Mouse (Mus musculus): Measurements from ENCODE around the gene Ucp3.

Gene Ucp3

GRCm38 (mm10) chr7:100472777-100473176 is at the start of gene Ucp3:
Gene Ucp3, plus strand, starts transcription at chr7:100472990.
- DNase-seq (ENCODE audit: low read depth, low spot score), result no peak

GRCm38 (mm10) chr7:100425795-100426194 is 47.0 kb upstream of the Ucp3 start:
- DNase-seq (ENCODE audit: low read depth, low spot score), result no peak

GRCm38 (mm10) chr7:100429102-100429501 is 43.7 kb upstream of the Ucp3 start:
- DNase-seq (ENCODE audit: low read depth, low spot score), result no peak

- no peak for DNase-seq (ENCODE audit: low read depth, low spot score)
These were observed 42.9 kb upstream of the Ucp3 start for GRCm38 (mm10) chr7:100429911-100430310.

- no peak for DNase-seq (ENCODE audit: low read depth, low spot score)
These were observed 41.7 kb upstream of the Ucp3 start for GRCm38 (mm10) chr7:100431103-100431502.

- no peak for DNase-seq (ENCODE audit: low read depth, low spot score)
These were observed 39.5 kb upstream of the Ucp3 start for GRCm38 (mm10) chr7:100433295-100433694.

- no peak for DNase-seq (ENCODE audit: low read depth, low spot score)
These were observed 29.1 kb upstream of the Ucp3 start for GRCm38 (mm10) chr7:100443728-100444127.

- DNase-seq (ENCODE audit: low read depth, low spot score), result peak; percentile 65
These were observed 26.5 kb upstream of the Ucp3 start for GRCm38 (mm10) chr7:100446271-100446670.

- DNase-seq (ENCODE audit: low read depth, low spot score), result no peak
These were observed 24.3 kb upstream of the Ucp3 start for GRCm38 (mm10) chr7:100448530-100448929.

- DNase-seq (ENCODE audit: low read depth, low spot score), result no peak
These were observed 23.8 kb upstream of the Ucp3 start for GRCm38 (mm10) chr7:100448985-100449384.

GRCm38 (mm10) chr7:100458153-100458552 is 14.6 kb upstream of the Ucp3 start:
- DNase-seq (ENCODE audit: low read depth, low spot score), result no peak

- DNase-seq (ENCODE audit: low read depth, low spot score), result no peak
These were observed 12.9 kb upstream of the Ucp3 start for GRCm38 (mm10) chr7:100459862-100460261.

GRCm38 (mm10) chr7:100461621-100462151 is 11.1 kb upstream of the Ucp3 start:
- DNase-seq (ENCODE audit: low read depth, low spot score), result peak; percentile 88

GRCm38 (mm10) chr7:100463194-100463593 is 9.6 kb upstream of the Ucp3 start:
- DNase-seq (ENCODE audit: low read depth, low spot score), result no peak

GRCm38 (mm10) chr7:100463757-100464156 is 9.0 kb upstream of the Ucp3 start:
- DNase-seq (ENCODE audit: low read depth, low spot score), result no peak

- no peak for DNase-seq (ENCODE audit: low read depth, low spot score)
These were observed 8.5 kb upstream of the Ucp3 start for GRCm38 (mm10) chr7:100464248-100464647.

GRCm38 (mm10) chr7:100465248-100465647 is 7.5 kb upstream of the Ucp3 start:
- DNase-seq (ENCODE audit: low read depth, low spot score), result no peak

GRCm38 (mm10) chr7:100465656-100466309 is 7.0 kb upstream of the Ucp3 start:
- no peak for DNase-seq (ENCODE audit: low read depth, low spot score)

GRCm38 (mm10) chr7:100466781-100467510 is 5.8 kb upstream of the Ucp3 start:
- DNase-seq (ENCODE audit: low read depth, low spot score), result no peak

GRCm38 (mm10) chr7:100468761-100469160 is 4.0 kb upstream of the Ucp3 start:
- no peak for DNase-seq (ENCODE audit: low read depth, low spot score)

GRCm38 (mm10) chr7:100469502-100469901 is 3.3 kb upstream of the Ucp3 start:
- no peak for DNase-seq (ENCODE audit: low read depth, low spot score)

GRCm38 (mm10) chr7:100470796-100471406 is 1.9 kb upstream of the Ucp3 start:
- no peak for DNase-seq (ENCODE audit: low read depth, low spot score)

GRCm38 (mm10) chr7:100471407-100471797 is 1.4 kb upstream of the Ucp3 start:
- DNase-seq (ENCODE audit: low read depth, low spot score), result no peak
